Mouse (Mus musculus) CD8-positive naive resting alpha-beta T cell, adult 57 days (primary cell): ENCODE data around the gene Tbc1d5. TPM values are rescaled to one million over a fixed set of nuclear protein-coding genes. Genes with fewer than 3 reads are reported as not detected.

Experiments
- total RNA-seq: library from RNA; stranded (reverse); gene quantifications from one replicate; pipeline ENCODE4 v1.2.4, GENCODE M21; 2023

The Tbc1d5 gene
- total RNA-seq = 25.5 TPM

GRCm38 (mm10) chr17:51179195-51179953 lies at the start of gene Tbc1d5:
TSS of gene Tbc1d5 (minus strand) at chr17:51179352.

